Mouse (Mus musculus): Measurements from ENCODE around the gene Cers5.
A peak's percentile ranks its signal among the peaks of the same experiment; 100 is the strongest.

Cers5 gene

DNA sequence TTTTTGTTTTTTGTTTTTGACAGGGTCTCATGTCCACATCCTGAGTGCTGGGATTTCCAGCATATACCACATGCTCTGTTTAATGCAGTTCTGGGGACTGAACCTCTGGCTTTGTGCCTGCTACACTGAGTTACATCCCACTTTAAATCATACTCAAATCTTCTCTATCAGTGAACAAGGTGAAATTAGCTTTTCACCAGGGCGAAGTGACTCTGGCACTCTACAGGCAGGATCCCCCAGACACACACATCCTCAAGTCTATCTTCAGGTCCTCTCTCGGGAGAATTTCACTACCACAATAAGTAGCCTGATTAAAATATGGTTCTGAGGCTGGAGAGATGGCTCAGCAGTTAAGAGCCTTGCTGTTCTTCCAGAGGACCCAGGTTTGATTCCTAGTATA lies 46.1 kb downstream of the Cers5 start:
- no peak for DNase-seq (ENCODE audit: extremely low read depth, low read depth, low spot score)

- peak; percentile 90 for DNase-seq (ENCODE audit: extremely low read depth, low read depth, low spot score)
These were observed 47.1 kb downstream of the Cers5 start, which contains the start of gene Cox14 for GRCm38 (mm10) chr15:99725341-99726155. Cox14 (plus strand) TSS chr15:99725618.

- no peak for DNase-seq (ENCODE audit: extremely low read depth, low read depth, low spot score)
These were observed 48.2 kb downstream of the Cers5 start for GRCm38 (mm10) chr15:99724292-99725021.

GRCm38 (mm10) chr15:99723515-99724291 lies 49.0 kb downstream of the Cers5 start:
- DNase-seq (ENCODE audit: extremely low read depth, low read depth, low spot score), result no peak

DNA sequence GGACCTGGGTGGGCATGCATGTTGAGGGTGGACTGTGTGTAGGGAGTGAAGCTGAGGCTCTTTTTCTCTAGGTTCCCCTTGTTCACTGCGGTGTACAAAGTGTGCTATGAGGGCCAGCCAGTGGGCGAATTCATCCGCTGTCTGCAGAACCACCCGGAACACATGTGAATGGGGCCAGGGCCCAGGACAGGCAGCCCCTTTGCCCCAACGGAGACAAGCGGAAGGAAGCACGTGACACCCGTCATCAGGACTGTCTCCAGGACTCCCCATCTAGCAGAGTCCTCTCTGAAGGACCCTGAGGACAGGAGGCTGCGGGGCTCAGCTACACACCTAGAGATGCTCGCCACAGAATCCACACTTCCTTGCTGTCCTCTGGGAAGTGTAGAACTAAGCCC lies 49.6 kb downstream of the Cers5 start:
- no peak for DNase-seq (ENCODE audit: extremely low read depth, low read depth, low spot score)

- no peak for DNase-seq (ENCODE audit: extremely low read depth, low read depth, low spot score)
These were observed 50.6 kb downstream of the Cers5 start for GRCm38 (mm10) chr15:99721921-99722743.

DNA sequence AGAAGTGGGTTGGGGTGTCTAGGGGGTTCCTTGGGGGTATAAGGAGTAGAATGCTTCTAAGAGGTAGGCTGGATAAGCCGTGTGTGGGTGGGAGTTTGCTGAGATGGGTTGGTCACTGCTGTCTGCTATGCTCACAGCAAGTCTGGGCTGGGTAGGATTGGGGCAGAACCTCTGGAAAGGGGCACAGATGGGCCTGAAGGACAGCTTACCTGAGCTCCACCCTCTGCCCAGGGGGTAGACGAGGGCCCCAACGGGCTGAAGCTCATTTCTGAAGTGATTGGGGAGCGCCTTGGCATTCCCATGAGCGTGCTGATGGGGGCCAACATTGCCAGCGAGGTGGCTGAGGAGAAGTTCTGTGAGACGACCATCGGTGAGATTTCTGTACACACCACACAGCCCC lies 52.8 kb downstream of the Cers5 start:
- no peak for DNase-seq (ENCODE audit: extremely low read depth, low read depth, low spot score)

DNA sequence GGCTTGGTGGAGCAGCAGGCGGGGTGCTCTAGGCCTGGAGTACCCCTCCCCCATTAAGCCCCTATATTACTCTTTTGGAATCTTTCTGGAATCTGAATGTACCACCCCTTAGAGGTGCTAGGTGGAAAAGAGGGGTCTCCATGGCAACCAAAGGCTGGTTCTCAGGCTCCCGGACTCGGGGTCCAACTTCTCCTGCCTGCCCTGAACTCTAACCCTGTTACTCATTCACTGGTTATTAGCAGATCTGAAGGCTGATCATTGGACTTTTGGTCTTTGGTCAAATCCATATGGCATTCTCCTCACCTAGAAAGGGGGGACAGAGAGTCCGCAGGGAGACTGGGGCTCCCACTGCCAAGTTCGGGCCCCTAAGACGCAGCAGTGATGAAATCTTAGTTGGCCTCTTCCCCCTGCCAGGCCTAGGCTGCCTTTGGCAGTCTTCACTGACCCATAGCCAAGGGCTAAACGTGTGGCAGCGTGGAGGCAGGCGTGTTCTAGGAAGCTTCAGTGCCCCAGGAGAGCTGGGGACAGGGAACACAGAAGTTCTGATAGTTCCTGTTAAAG lies 54.1 kb downstream of the Cers5 start:
- no peak for DNase-seq (ENCODE audit: extremely low read depth, low read depth, low spot score)

- DNase-seq (ENCODE audit: extremely low read depth, low read depth, low spot score), result no peak
These were observed 55.0 kb downstream of the Cers5 start, which contains the start of gene Gpd1 for GRCm38 (mm10) chr15:99717386-99718334. Gpd1 (plus strand) TSS chr15:99717515.

- no peak for DNase-seq (ENCODE audit: extremely low read depth, low read depth, low spot score)
These were observed 55.9 kb downstream of the Cers5 start for GRCm38 (mm10) chr15:99716814-99717213.

GRCm38 (mm10) chr15:99715982-99716746 lies 56.5 kb downstream of the Cers5 start:
- DNase-seq (ENCODE audit: extremely low read depth, low read depth, low spot score), result no peak

DNA sequence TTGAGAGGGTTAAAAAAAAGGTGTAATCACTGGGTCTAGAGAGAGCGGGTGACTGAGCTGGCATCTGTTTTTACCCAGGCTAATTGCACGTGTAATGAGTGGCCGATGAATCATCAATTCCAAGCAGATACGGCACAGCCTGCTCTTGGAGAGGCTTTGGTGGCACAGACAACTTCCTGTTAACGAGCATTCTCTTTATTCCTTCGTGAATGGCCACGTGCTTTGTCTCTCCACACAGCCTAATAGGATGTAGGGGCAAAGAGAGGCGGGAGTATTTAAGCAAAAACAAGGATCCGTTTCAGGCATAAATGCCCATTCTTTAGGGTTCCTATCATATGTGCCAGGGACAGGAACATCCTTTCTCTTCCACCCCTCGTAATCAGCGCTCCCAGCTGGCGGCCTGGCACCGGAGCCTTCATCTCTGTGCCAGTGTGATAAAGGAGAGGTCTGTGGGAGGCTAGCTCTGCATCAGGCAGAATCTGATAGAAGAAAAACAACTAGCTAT lies 57.3 kb downstream of the Cers5 start:
- DNase-seq (ENCODE audit: extremely low read depth, low read depth, low spot score), result no peak

DNA sequence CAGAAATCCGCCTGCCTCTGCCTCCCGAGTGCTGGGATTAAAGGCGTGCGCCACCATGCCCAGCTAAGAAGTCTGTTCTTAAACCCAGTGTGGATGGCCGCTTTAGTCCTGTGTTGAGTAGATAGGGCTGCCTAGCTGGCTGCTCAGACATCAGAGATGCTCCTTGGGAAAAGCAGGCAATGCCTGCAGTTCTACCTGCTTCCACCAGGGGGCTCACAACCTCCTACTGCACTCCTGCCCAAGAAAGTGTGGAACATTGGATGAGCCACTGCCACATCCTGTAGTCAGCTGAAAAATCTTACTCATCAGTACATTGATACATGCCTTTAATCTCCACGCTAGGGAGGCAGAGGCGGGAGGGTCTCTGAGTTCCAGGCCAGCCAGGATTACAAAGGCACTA lies 57.8 kb downstream of the Cers5 start:
- DNase-seq (ENCODE audit: extremely low read depth, low read depth, low spot score), result no peak

DNA sequence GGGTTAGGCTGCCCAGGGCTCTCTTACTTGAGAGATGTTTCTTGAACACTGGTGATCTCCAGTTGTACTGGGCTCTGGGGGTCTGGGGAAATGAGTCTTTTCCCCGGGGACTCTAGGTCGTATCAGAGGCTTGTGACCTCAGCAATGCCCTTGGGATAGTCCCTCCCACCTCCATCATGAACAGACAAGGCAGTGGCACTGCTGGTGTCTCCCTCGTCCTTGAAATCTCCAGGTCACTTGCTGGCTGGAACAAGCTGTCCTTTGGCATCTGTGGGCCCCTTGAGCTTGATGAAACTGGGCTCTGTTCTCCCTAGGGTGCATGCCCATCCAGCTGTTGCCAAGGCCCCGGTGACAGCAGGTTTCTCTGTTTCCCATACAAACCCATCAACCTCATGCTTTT lies 58.5 kb downstream of the Cers5 start:
- DNase-seq (ENCODE audit: extremely low read depth, low read depth, low spot score), result no peak

DNA sequence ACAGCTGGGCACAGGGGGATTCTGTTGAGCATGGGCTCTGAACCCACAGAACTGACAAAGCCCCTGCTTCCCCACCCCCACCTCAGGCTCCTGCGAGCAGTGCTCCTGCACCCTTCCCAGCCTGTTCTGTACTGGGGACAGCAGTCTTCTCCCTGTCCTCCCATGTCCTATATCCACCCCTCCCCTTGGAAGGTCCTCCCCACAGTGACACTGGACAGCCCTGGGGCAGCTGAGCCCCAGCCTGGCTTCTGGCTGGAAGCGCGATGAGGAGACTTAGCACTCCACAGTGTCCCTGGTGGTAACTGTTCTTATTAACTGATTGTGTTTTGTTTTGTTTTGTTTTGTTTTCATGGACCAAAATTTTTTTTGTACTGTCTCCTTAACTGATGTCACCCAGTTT lies 59.1 kb downstream of the Cers5 start:
- DNase-seq (ENCODE audit: extremely low read depth, low read depth, low spot score), result no peak

GRCm38 (mm10) chr15:99712666-99713559 lies 59.8 kb downstream of the Cers5 start:
- no peak for DNase-seq (ENCODE audit: extremely low read depth, low read depth, low spot score)

- no peak for DNase-seq (ENCODE audit: extremely low read depth, low read depth, low spot score)
These were observed 61.2 kb downstream of the Cers5 start for GRCm38 (mm10) chr15:99711491-99711890.

Data from fat pad, adult 2 months (tissue).